Mouse (Mus musculus): ENCODE measurements around the gene Olfr324. TPM values are rescaled to one million over a fixed set of nuclear protein-coding genes. Genes with fewer than 3 reads are reported as not detected.

Olfr324 gene
- polyA plus RNA-seq (2012; rRNA removed) = not detected in 2 replicates

GRCm38 (mm10) chr11:58594814-58595213 lies at the start of gene Olfr324:
Olfr324 (plus strand) TSS chr11:58595114.
- Histone ChIP-seq H3K4me3 (ENCODE audit: low read depth, low read length) (no peak within 1 kb of the TSS), H3K27me3 (ENCODE audit: control insufficient read depth, insufficient read depth, low read length) (no peaks in the 10 kb centered on the region), H3K4me1 (ENCODE audit: control insufficient read depth, insufficient read depth, insufficient read length, low read length) (peaks cover 2% of the 10 kb centered on the region; the same call in 1 of the 2 replicates), H3K27ac (ENCODE audit: insufficient read depth, low read depth, low read length) (no peak within 1 kb of the TSS), H3K36me3 (ENCODE audit: control insufficient read depth, insufficient read depth, low read length) (no peaks in the 10 kb centered on the region)
- TF ChIP-seq CTCF (IDR thresholded peaks at IDR 0.05; ENCODE audit: extremely low read depth, insufficient read length, insufficient replicate concordance, low read depth, low read length) (no peak), POLR2A (IDR thresholded peaks at IDR 0.05; ENCODE audit: low read depth, low read length) (no peak)
- 85% methylated on average over 6 of the region's 6 CpGs for WGBS

GRCm38 (mm10) chr11:58546322-58546721 lies 48.6 kb upstream of the Olfr324 start, which contains the start of gene Olfr329-ps:
Olfr329-ps (minus strand) TSS chr11:58546422.
- TF ChIP-seq CTCF (IDR thresholded peaks at IDR 0.05; ENCODE audit: extremely low read depth, insufficient read length, insufficient replicate concordance, low read depth, low read length) (no peak), POLR2A (IDR thresholded peaks at IDR 0.05; ENCODE audit: low read depth, low read length) (no peak)
- 48% methylated on average over 5 of the region's 5 CpGs for WGBS
- H3K36me3 ChIP-seq (ENCODE audit: control insufficient read depth, insufficient read depth, low read length) = no peaks in the 10 kb centered on the region

DNA sequence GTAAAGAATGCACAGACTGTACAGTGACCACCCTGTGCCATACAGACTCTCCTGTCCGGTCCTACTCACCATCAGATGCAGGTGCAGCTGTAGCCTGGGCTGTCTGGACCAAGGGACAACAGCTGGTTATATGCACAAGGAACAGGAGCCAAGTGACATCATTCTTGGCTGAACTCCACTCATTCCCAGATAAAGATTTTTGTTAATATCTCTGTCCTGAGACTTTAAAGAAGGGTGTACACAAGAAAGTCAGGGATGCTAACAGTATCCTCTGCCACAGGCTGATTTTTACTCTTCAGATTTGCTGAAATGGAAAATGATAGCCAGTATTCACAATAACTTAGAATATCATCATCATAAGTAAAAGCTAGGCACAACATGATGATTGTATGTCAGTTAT lies 39.4 kb upstream of the Olfr324 start, which contains the start of gene Olfr328:
TSS of gene Olfr328 (minus strand) at position 101 of the 400 bp plus-strand sequence.
- no peak within 1 kb of the TSS for H3K4me3 ChIP-seq (ENCODE audit: low read depth, low read length)

More at GRCm38 (mm10) chr11:58546322-58546721, 48.6 kb upstream of the Olfr324 start, which contains the start of gene Olfr329-ps:
- no peaks in the 10 kb centered on the region; the same call in 1 of the 2 replicates for H3K27me3 ChIP-seq (ENCODE audit: control insufficient read depth, insufficient read depth, low read length)
- no peak within 1 kb of the TSS for H3K27ac ChIP-seq (ENCODE audit: insufficient read depth, low read depth, low read length)
- no peak within 1 kb of the TSS for H3K4me3 ChIP-seq (ENCODE audit: low read depth, low read length)
- H3K4me1 ChIP-seq (ENCODE audit: control insufficient read depth, insufficient read depth, insufficient read length, low read length) = no peaks in the 10 kb centered on the region

GRCm38 (mm10) chr11:58570405-58570804 lies 24.5 kb upstream of the Olfr324 start, which contains the start of gene Olfr224:
Olfr224 (minus strand) TSS chr11:58570553.
- TF ChIP-seq POLR2A (IDR thresholded peaks at IDR 0.05; ENCODE audit: low read depth, low read length) (no peak), CTCF (IDR thresholded peaks at IDR 0.05; ENCODE audit: extremely low read depth, insufficient read length, insufficient replicate concordance, low read depth, low read length) (no peak)
- 43% methylated on average over 5 of the region's 5 CpGs for WGBS
- H3K27me3 ChIP-seq (ENCODE audit: control insufficient read depth, insufficient read depth, low read length) = no peaks in the 10 kb centered on the region

More for the DNA sequence above, 39.4 kb upstream of the Olfr324 start, which contains the start of gene Olfr328:
- no peaks in the 10 kb centered on the region for H3K36me3 ChIP-seq (ENCODE audit: control insufficient read depth, insufficient read depth, low read length)
- no peaks in the 10 kb centered on the region for H3K4me1 ChIP-seq (ENCODE audit: control insufficient read depth, insufficient read depth, insufficient read length, low read length)
- H3K27ac ChIP-seq (ENCODE audit: insufficient read depth, low read depth, low read length) = no peak within 1 kb of the TSS
- TF ChIP-seq POLR2A (IDR thresholded peaks at IDR 0.05; ENCODE audit: low read depth, low read length) (no peak), CTCF (IDR thresholded peaks at IDR 0.05; ENCODE audit: extremely low read depth, insufficient read length, insufficient replicate concordance, low read depth, low read length) (no peak)
- WGBS = 24% methylated on average over 1 of the region's 1 CpGs
- no peaks in the 10 kb centered on the region; the same call in 1 of the 2 replicates for H3K27me3 ChIP-seq (ENCODE audit: control insufficient read depth, insufficient read depth, low read length)

DNA sequence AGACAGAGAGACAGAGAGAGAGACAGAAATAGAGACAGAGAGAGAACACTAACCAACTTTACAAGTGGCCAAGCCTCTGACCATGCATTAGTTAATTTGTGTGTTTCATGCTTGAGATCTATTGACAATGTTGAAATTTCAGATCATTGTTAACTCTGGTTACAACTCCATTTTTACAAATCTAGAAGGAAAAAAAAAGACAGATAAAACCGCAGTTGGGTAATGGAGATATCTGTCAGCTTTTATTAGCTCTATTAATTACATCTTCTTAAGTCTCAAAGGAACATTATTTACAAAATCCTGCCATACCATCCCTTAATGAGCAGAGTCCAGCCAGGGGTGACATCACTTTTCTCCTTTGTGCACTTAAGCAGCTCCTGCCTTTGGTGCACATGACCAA lies 17.5 kb upstream of the Olfr324 start, which contains the start of gene Olfr325:
TSS of gene Olfr325 (plus strand) at position 301 of the 400 bp plus-strand sequence.
- WGBS = 35% methylated on average over 1 of the region's 1 CpGs
- no peaks in the 10 kb centered on the region for H3K27me3 ChIP-seq (ENCODE audit: control insufficient read depth, insufficient read depth, low read length)
- TF ChIP-seq POLR2A (IDR thresholded peaks at IDR 0.05; ENCODE audit: low read depth, low read length) (no peak), CTCF (IDR thresholded peaks at IDR 0.05; ENCODE audit: extremely low read depth, insufficient read length, insufficient replicate concordance, low read depth, low read length) (no peak)
- no peak within 1 kb of the TSS for H3K4me3 ChIP-seq (ENCODE audit: low read depth, low read length)
- H3K4me1 ChIP-seq (ENCODE audit: control insufficient read depth, insufficient read depth, insufficient read length, low read length) = peaks cover 3% of the 10 kb centered on the region; the same call in 1 of the 2 replicates
- H3K27ac ChIP-seq (ENCODE audit: insufficient read depth, low read depth, low read length) = no peak within 1 kb of the TSS
- no peaks in the 10 kb centered on the region for H3K36me3 ChIP-seq (ENCODE audit: control insufficient read depth, insufficient read depth, low read length)

More at GRCm38 (mm10) chr11:58570405-58570804, 24.5 kb upstream of the Olfr324 start, which contains the start of gene Olfr224:
- Histone ChIP-seq H3K27ac (ENCODE audit: insufficient read depth, low read depth, low read length) (no peak within 1 kb of the TSS), H3K36me3 (ENCODE audit: control insufficient read depth, insufficient read depth, low read length) (no peaks in the 10 kb centered on the region), H3K4me1 (ENCODE audit: control insufficient read depth, insufficient read depth, insufficient read length, low read length) (no peaks in the 10 kb centered on the region), H3K4me3 (ENCODE audit: low read depth, low read length) (no peak within 1 kb of the TSS)

GRCm38 (mm10) chr11:58578636-58579035 lies 16.3 kb upstream of the Olfr324 start:
- no peak for TF ChIP-seq CTCF (IDR thresholded peaks at IDR 0.05; ENCODE audit: extremely low read depth, insufficient read length, insufficient replicate concordance, low read depth, low read length)
- no peak for TF ChIP-seq POLR2A (IDR thresholded peaks at IDR 0.05; ENCODE audit: low read depth, low read length)
- Histone ChIP-seq H3K27ac (ENCODE audit: insufficient read depth, low read depth, low read length) (no peak overlapping the region), H3K4me1 (ENCODE audit: control insufficient read depth, insufficient read depth, insufficient read length, low read length) (peaks cover 3% of the 10 kb centered on the region; the same call in 1 of the 2 replicates), H3K36me3 (ENCODE audit: control insufficient read depth, insufficient read depth, low read length) (no peaks in the 10 kb centered on the region), H3K27me3 (ENCODE audit: control insufficient read depth, insufficient read depth, low read length) (no peaks in the 10 kb centered on the region), H3K4me3 (ENCODE audit: low read depth, low read length) (no peak overlapping the region)
- WGBS = 81% methylated on average over 8 of the region's 8 CpGs

DNA sequence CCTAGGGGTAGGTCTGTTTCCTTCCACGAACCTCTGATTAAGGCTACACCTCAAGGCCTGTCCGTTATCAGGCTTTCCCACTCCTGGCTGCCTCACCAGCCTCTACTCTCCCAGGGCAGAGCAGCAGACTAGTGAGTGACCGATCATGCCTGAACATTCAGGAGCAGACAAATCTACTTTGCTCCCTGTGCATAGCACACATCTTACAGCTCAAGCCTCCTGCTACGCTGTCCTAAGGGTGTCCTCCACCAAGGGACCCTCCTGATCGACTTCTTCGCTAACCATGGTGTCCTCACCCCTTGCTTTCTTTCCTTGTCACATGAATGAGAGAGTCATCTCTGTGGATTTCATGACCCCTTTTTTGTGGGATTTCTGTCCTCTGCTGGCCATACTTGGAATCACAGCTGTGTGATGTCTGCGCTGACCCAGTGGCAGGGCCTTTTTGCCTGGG lies 7.0 kb upstream of the Olfr324 start:
- Histone ChIP-seq H3K4me1 (ENCODE audit: control insufficient read depth, insufficient read depth, insufficient read length, low read length) (peaks cover 2% of the 10 kb centered on the region; the same call in 1 of the 2 replicates), H3K27me3 (ENCODE audit: control insufficient read depth, insufficient read depth, low read length) (no peaks in the 10 kb centered on the region), H3K27ac (ENCODE audit: insufficient read depth, low read depth, low read length) (no peak overlapping the region), H3K4me3 (ENCODE audit: low read depth, low read length) (no peak overlapping the region), H3K36me3 (ENCODE audit: control insufficient read depth, insufficient read depth, low read length) (no peaks in the 10 kb centered on the region)
- TF ChIP-seq CTCF (IDR thresholded peaks at IDR 0.05; ENCODE audit: extremely low read depth, insufficient read length, insufficient replicate concordance, low read depth, low read length) = peak; percentile 71; the same call in 1 of the 2 replicates
- no peak for TF ChIP-seq POLR2A (IDR thresholded peaks at IDR 0.05; ENCODE audit: low read depth, low read length)
- WGBS = 72% methylated on average over 7 of the region's 7 CpGs

Data from small intestine, adult 2 months (tissue).